8 mouse cellular contexts compared by ENCODE assay signal in genomic region chr2:128817387-128817785, GRCm38 (mm10). TPM values are rescaled to one million over a fixed set of nuclear protein-coding genes. Genes with fewer than 3 reads are reported as not detected.
DNase-seq lines count a peak whose midpoint lies in the region; ATAC-seq and TF ChIP-seq lines count a peak whose summit lies in the region.

No protein-coding gene starts in this region.

- peak overlapping the region; percentile 97 for H3K27ac ChIP-seq in bone marrow macrophage, adult 2 months (ENCODE audit: insufficient read depth, low read depth, low read length)
- peak overlapping the region; percentile 96 for H3K27ac ChIP-seq in forebrain, embryonic 12.5 days
- peak overlapping the region; percentile 92 for H3K27ac ChIP-seq in intestine, embryonic 15.5 days
- H3K27ac ChIP-seq in liver, embryonic 16.5 days (ENCODE audit: low read length): peak overlapping the region; percentile 86
- H3K27ac ChIP-seq in olfactory bulb, adult 2 months (ENCODE audit: insufficient read depth, low read depth, low read length): peak overlapping the region; percentile 97

- 0 out of 2 replicates have a peak, but pooled peaks have one; percentile 52 for TF ChIP-seq POLR2A in bone marrow macrophage, adult 2 months (IDR thresholded peaks at IDR 0.05; ENCODE audit: borderline replicate concordance, low read depth, low read length)
- no peak; the same call in 1 of the 2 replicates for TF ChIP-seq POLR2A in olfactory bulb, adult 2 months (IDR thresholded peaks at IDR 0.05; ENCODE audit: insufficient read depth, low read depth, low read length)

- peak overlapping the region; percentile 62 for H3K4me2 ChIP-seq in forebrain, embryonic 12.5 days
- peak overlapping the region; percentile 78 for H3K4me2 ChIP-seq in intestine, embryonic 15.5 days (replicated peaks)
- peak overlapping the region; percentile 95 for H3K4me2 ChIP-seq in liver, embryonic 16.5 days (ENCODE audit: low read depth, low read length)

- H3K4me1 ChIP-seq in bone marrow macrophage, adult 2 months (ENCODE audit: control insufficient read depth, insufficient read depth, low read length): peaks cover 19% of the 10 kb centered on the region
- H3K4me1 ChIP-seq in forebrain, embryonic 12.5 days: peaks cover 14% of the 10 kb centered on the region
- 0 out of 2 replicates have a peak, but pooled peaks cover 15% of the 10 kb centered on the region for H3K4me1 ChIP-seq in intestine, embryonic 15.5 days (replicated peaks)
- peaks cover 18% of the 10 kb centered on the region for H3K4me1 ChIP-seq in liver, embryonic 16.5 days (ENCODE audit: control insufficient read depth, low read depth, low read length)
- no peaks in the 10 kb centered on the region; the same call in 1 of the 2 replicates for H3K4me1 ChIP-seq in olfactory bulb, adult 2 months (ENCODE audit: control insufficient read depth, insufficient read depth, low read length)

- no peaks in the 10 kb centered on the region for H3K9me3 ChIP-seq in forebrain, embryonic 12.5 days
- no peaks in the 10 kb centered on the region for H3K9me3 ChIP-seq in intestine, embryonic 15.5 days
- no peaks in the 10 kb centered on the region for H3K9me3 ChIP-seq in liver, embryonic 16.5 days (replicated peaks; ENCODE audit: control insufficient read depth, low read length)

- peak overlapping the region; percentile 69 for H3K4me3 ChIP-seq in bone marrow macrophage, adult 2 months (ENCODE audit: insufficient read depth, low read length)
- H3K4me3 ChIP-seq in forebrain, embryonic 12.5 days (replicated peaks): peak overlapping the region; percentile 71
- peak overlapping the region; percentile 81 for H3K4me3 ChIP-seq in intestine, embryonic 15.5 days (replicated peaks)
- H3K4me3 ChIP-seq in liver, embryonic 16.5 days (ENCODE audit: low read depth, low read length): peak overlapping the region; percentile 94
- peak overlapping the region; percentile 94 for H3K4me3 ChIP-seq in olfactory bulb, adult 2 months (ENCODE audit: insufficient read depth, low read depth, low read length)

- peak; percentile 47 for DNase-seq in ovary, postnatal 14 days (ENCODE audit: low spot score)
- no peak for DNase-seq in ovary, adult 18-20 months (ENCODE audit: low spot score)
- no peak for DNase-seq in urinary bladder, postnatal 10 days (ENCODE audit: low spot score)

- H3K36me3 ChIP-seq in forebrain, embryonic 12.5 days (replicated peaks): no peaks in the 10 kb centered on the region
- H3K36me3 ChIP-seq in intestine, embryonic 15.5 days: no peaks in the 10 kb centered on the region
- H3K36me3 ChIP-seq in liver, embryonic 16.5 days (ENCODE audit: control insufficient read depth, insufficient read depth): no peaks in the 10 kb centered on the region

- 0% methylated on average over 7 of the region's 7 CpGs for WGBS in forebrain, embryonic 12.5 days
- under 1% methylated on average over 7 of the region's 7 CpGs for WGBS in intestine, embryonic 15.5 days
- WGBS in liver, embryonic 16.5 days (ENCODE audit: insufficient replicate concordance): under 1% methylated on average over 7 of the region's 7 CpGs
- WGBS in olfactory bulb, adult 2 months: 0% methylated on average over 7 of the region's 7 CpGs

- no peaks in the 10 kb centered on the region for H3K27me3 ChIP-seq in forebrain, embryonic 12.5 days
- H3K27me3 ChIP-seq in intestine, embryonic 15.5 days (replicated peaks): no peaks in the 10 kb centered on the region
- no peaks in the 10 kb centered on the region for H3K27me3 ChIP-seq in liver, embryonic 16.5 days (ENCODE audit: control insufficient read depth, insufficient read depth, low read depth, low read length)

- TF ChIP-seq CTCF in bone marrow macrophage, adult 2 months (IDR thresholded peaks at IDR 0.05; ENCODE audit: low read depth, low read length): no peak
- no peak for TF ChIP-seq CTCF in olfactory bulb, adult 2 months (IDR thresholded peaks at IDR 0.05; ENCODE audit: insufficient read depth, low read depth, low read length)

- H3K9ac ChIP-seq in forebrain, embryonic 12.5 days: peak overlapping the region; percentile 22; the same call in 1 of the 2 replicates
- H3K9ac ChIP-seq in intestine, embryonic 15.5 days: peak overlapping the region; percentile 42; the same call in 1 of the 2 replicates
- H3K9ac ChIP-seq in liver, embryonic 16.5 days (ENCODE audit: low read depth, low read length): peak overlapping the region; percentile 61

- ATAC-seq in forebrain, embryonic 12.5 days (ENCODE audit: low FRiP score): no peak
- ATAC-seq in intestine, embryonic 15.5 days: 0 out of 2 replicates have a peak, but pooled peaks have one; percentile 0
- ATAC-seq in liver, embryonic 16.5 days (ENCODE audit: low read depth): no peak; the same call in 1 of the 2 replicates

RNA-seq across cellular contexts. Expression of gene Tmem87b, which starts 0.5 kb away (rescaled TPM):
- 57.6 and 61.0 TPM in 2 replicates for polyA plus RNA-seq in bone marrow macrophage, adult 2 months (2012; ENCODE audit: insufficient read depth, insufficient read length, missing spikeins)
- 29.3 and 30.8 TPM in 2 replicates for polyA plus RNA-seq in forebrain, embryonic 12.5 days (2016; fragmentation: Nextera tagmentation; extraction: Ambion mirVana)
- 46.1 and 50.7 TPM in 2 replicates for polyA plus RNA-seq in intestine, embryonic 15.5 days (2015; fragmentation: Nextera tagmentation; extraction: Ambion mirVana)
- 9.3 and 10.5 TPM in 2 replicates for polyA plus RNA-seq in liver, embryonic 16.5 days (2015; fragmentation: Nextera tagmentation; extraction: Ambion mirVana)
- polyA plus RNA-seq in olfactory bulb, adult 2 months (2012; ENCODE audit: insufficient read depth, insufficient read length, low replicate concordance, missing spikeins): not detected in 2 replicates

RNA-seq across cellular contexts. Expression of gene Fbln7, which starts 45.4 kb away (rescaled TPM):
- not detected in 2 replicates for polyA plus RNA-seq in bone marrow macrophage, adult 2 months (2012; ENCODE audit: insufficient read depth, insufficient read length, missing spikeins)
- polyA plus RNA-seq in forebrain, embryonic 12.5 days (2016; fragmentation: Nextera tagmentation; extraction: Ambion mirVana): 1.5 and 1.9 TPM in 2 replicates
- 8.8 and 9.9 TPM in 2 replicates for polyA plus RNA-seq in intestine, embryonic 15.5 days (2015; fragmentation: Nextera tagmentation; extraction: Ambion mirVana)
- 0.21 and 0.42 TPM in 2 replicates for polyA plus RNA-seq in liver, embryonic 16.5 days (2015; fragmentation: Nextera tagmentation; extraction: Ambion mirVana)
- polyA plus RNA-seq in olfactory bulb, adult 2 months (2012; ENCODE audit: insufficient read depth, insufficient read length, low replicate concordance, missing spikeins): not detected in 2 replicates

Comparison
In these comparisons a context has a peak if more than half of its experiments do, and no peak if none do; other contexts are left out.
1. RNA of gene Tmem87b, which starts 0.5 kb away (polyA plus RNA-seq): 57.6 to 61.0 TPM in bone marrow macrophage, adult 2 months, 46.1 to 50.7 TPM in intestine, embryonic 15.5 days, 29.3 to 30.8 TPM in forebrain, embryonic 12.5 days and 9.3 to 10.5 TPM in liver, embryonic 16.5 days; not detected in olfactory bulb, adult 2 months; every median in the first group is over 10 times any median in the second.
2. Peak in every context shown above with its lines, with median percentiles within 50 percentile points of each other: H3K27ac ChIP-seq, H3K4me3 ChIP-seq, H3K4me2 ChIP-seq and H3K9ac ChIP-seq.